Mouse (Mus musculus) myocyte (in vitro differentiated cells): ENCODE data around the gene Slc38a3. TPM values are rescaled to one million over a fixed set of nuclear protein-coding genes. Genes with fewer than 3 reads are reported as not detected.

Source experiments
- H3K27me3 ChIP-seq: one replicate; pipeline ENCODE4 v1.6.1; 2011; ENCODE audit not compliant: control insufficient read depth, insufficient read depth, insufficient read length
- H3K36me3 ChIP-seq: one replicate; pipeline ENCODE4 v1.6.1; 2011; ENCODE audit not compliant: control insufficient read depth, insufficient read depth
- H3K4me2 ChIP-seq: one replicate; pipeline ENCODE4 v1.6.1; 2011; ENCODE audit warnings: low read depth, control low read depth
- H3K4me3 ChIP-seq: one replicate; pipeline ENCODE4 v1.5.1; 2011; ENCODE audit warnings: mild to moderate bottlenecking, control low read depth, moderate library complexity
- H3K79me2 ChIP-seq: one replicate; pipeline ENCODE4 v1.6.1; 2011; ENCODE audit not compliant: control insufficient read depth, insufficient read depth
- H3ac ChIP-seq: one replicate; pipeline ENCODE4 v1.6.1; 2011; ENCODE audit not compliant: control insufficient read depth, insufficient read length
- CEBPB ChIP-seq: IDR thresholded peaks from 2 replicates; pipeline ENCODE4 v1.6.1; 2011; ENCODE audit warnings: mild to moderate bottlenecking, moderate library complexity; ENCODE audit not compliant: poor library complexity, insufficient read depth, severe bottlenecking
- E2F4 ChIP-seq: IDR thresholded peaks from one replicate; pipeline ENCODE4 v1.6.1; 2011; ENCODE audit warnings: mild to moderate bottlenecking, control low read depth, moderate library complexity; ENCODE audit not compliant: insufficient read depth
- MAX ChIP-seq: IDR thresholded peaks from one replicate; pipeline ENCODE4 v1.6.1; 2011; ENCODE audit warnings: low read depth, mild to moderate bottlenecking, control low read depth
- MYOD1 ChIP-seq, 3 experiments: IDR thresholded peaks; one replicate each; pipeline ENCODE4 v1.6.1; 2011; ENCODE audit warnings: control low read depth in 2 of 3, low read depth in 2 of 3, mild to moderate bottlenecking in 2 of 3, moderate library complexity in 1 of 3; ENCODE audit not compliant: insufficient read length in 2 of 3, control insufficient read depth in 1 of 3
- MYOG ChIP-seq, 3 experiments: IDR thresholded peaks; one replicate each; pipeline ENCODE4 v1.6.1; 2011; ENCODE audit warnings: control low read depth in 2 of 3, low read depth in 2 of 3, mild to moderate bottlenecking in 2 of 3; ENCODE audit not compliant: insufficient read length in 2 of 3, control insufficient read depth in 1 of 3, insufficient read depth in 1 of 3
- POLR2A ChIP-seq: IDR thresholded peaks from one replicate; pipeline ENCODE4 v1.6.1; 2011; ENCODE audit warnings: low read depth, mild to moderate bottlenecking, control low read depth, moderate library complexity; ENCODE audit not compliant: insufficient read length
- POLR2AphosphoS2 ChIP-seq: IDR thresholded peaks from one replicate; pipeline ENCODE4 v1.6.1; 2011; ENCODE audit warnings: low read depth, control low read depth; ENCODE audit not compliant: insufficient read length
- REST ChIP-seq: IDR thresholded peaks from one replicate; pipeline ENCODE4 v1.6.1; 2011; ENCODE audit warnings: mild to moderate bottlenecking, control low read depth, moderate library complexity; ENCODE audit not compliant: insufficient read depth, insufficient read length
- SRF ChIP-seq: IDR thresholded peaks from one replicate; pipeline ENCODE4 v1.6.1; 2011; ENCODE audit warnings: low read depth; ENCODE audit not compliant: control insufficient read depth, insufficient read length
- TCF12 ChIP-seq: IDR thresholded peaks from one replicate; pipeline ENCODE4 v1.6.1; 2011; ENCODE audit warnings: mild to moderate bottlenecking, control low read depth; ENCODE audit not compliant: poor library complexity, insufficient read depth, severe bottlenecking
- TCF3 ChIP-seq: IDR thresholded peaks from one replicate; pipeline ENCODE4 v1.6.1; 2011; ENCODE audit warnings: low read depth, control low read depth; ENCODE audit not compliant: insufficient read length
- USF1 ChIP-seq: IDR thresholded peaks from one replicate; pipeline ENCODE4 v1.6.1; 2011; ENCODE audit warnings: low read depth, mild to moderate bottlenecking, control low read depth, moderate library complexity
- polyA plus RNA-seq: library from polyadenylated mRNA; unstranded; fragments of >200 nt; fragmentation: generic; extraction: Trizol; gene quantifications from one replicate; pipeline ENCODE4 v1.2.1, GENCODE M21; 2012; ENCODE audit warnings: missing spikeins

The Slc38a3 gene
- polyA plus RNA-seq, 1 experiment = 0.06 TPM

DNA sequence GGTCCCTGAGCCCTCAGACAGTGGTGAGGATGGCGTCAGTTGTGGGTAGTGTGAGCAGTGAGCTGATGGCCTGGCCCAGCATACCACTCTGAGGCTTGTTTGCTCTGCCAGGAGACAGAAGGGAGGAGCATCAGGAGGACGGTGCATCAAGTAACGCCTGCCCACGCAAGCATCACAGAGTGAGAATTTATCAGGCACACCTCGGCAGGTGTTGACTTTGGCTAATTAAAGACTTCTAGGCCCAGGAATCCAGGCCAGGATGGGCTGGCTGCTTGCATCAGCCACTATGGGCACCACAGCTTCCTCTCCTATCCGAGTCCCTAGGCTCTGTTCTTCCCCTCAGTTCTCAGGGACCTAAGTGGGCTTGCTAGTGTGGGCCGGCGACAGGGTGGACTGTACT, 7.0 kb downstream of the Slc38a3 start:
- TF ChIP-seq MYOD1 (IDR thresholded peaks at IDR 0.05; ENCODE audit: control insufficient read depth in 1 of 3, insufficient read length in 2 of 3, low read depth in 2 of 3) (no peak), CEBPB (no peak), USF1 (no peak), MAX (no peak), TCF3 (no peak), TCF12 (no peak)
- Histone ChIP-seq H3K79me2 (no peaks in the 10 kb centered on the region), H3K36me3 (no peaks in the 10 kb centered on the region), H3K27me3 (peaks cover 85% of the 10 kb centered on the region), H3K4me3 (no peak overlapping the region), H3ac (no peak overlapping the region), H3K4me2 (no peak overlapping the region)

DNA sequence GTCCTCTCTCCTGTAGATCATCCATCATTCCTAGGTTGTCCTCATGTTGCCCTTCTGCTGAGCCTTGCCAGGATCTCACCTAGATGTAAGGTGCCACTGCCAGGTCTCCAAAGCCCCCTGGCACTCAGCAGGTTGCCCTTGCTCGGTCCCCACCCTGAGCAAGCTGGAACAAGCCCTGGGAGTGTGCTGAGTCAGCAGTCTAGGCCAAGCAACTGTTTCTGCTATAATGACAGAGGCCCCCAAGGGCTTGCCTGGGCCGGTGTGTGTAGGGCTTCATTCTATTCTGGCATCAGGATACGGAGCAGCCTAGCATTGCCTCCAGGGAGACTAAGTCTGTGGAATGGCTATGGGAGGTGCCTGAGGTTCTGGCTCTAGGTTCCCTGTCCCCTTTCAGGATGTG, 8.6 kb downstream of the Slc38a3 start:
- Histone ChIP-seq H3ac (no peak overlapping the region), H3K4me3 (no peak overlapping the region), H3K27me3 (peaks cover 81% of the 10 kb centered on the region), H3K36me3 (no peaks in the 10 kb centered on the region), H3K4me2 (no peak overlapping the region), H3K79me2 (no peaks in the 10 kb centered on the region)
- TF ChIP-seq MAX (no peak), CEBPB (no peak), MYOG (IDR thresholded peaks at IDR 0.05; ENCODE audit: control insufficient read depth in 1 of 3, insufficient read depth in 1 of 3, insufficient read length in 2 of 3, low read depth in 2 of 3) (no peak), SRF (no peak), TCF12 (no peak), MYOD1 (IDR thresholded peaks at IDR 0.05; ENCODE audit: control insufficient read depth in 1 of 3, insufficient read length in 2 of 3, low read depth in 2 of 3) (no peak), E2F4 (no peak), TCF3 (no peak), POLR2AphosphoS2 (no peak), POLR2A (no peak), USF1 (no peak), REST (no peak)

DNA sequence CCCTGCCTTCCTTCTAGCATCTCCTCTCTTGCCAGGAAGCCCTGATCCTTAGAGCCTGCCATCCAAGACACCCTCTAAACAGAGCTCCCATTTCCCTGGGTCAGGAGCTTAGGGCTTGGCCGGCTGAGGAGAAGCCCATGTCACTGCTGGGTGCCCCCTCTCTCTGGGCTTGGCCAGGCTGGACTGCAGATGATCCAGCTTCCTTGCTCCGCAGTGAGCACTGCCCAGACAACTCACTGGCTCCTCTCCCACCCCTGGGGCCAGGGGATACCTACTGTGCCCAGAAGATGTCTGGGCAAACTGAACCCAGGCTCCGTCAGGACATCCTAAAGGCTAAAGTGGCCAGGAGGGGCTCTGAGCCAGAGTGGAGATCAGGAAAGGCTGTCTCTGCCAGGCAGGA, 9.4 kb downstream of the Slc38a3 start:
- TF ChIP-seq MYOD1 (IDR thresholded peaks at IDR 0.05; ENCODE audit: control insufficient read depth in 1 of 3, insufficient read length in 2 of 3, low read depth in 2 of 3) (no peak), SRF (no peak), TCF3 (no peak), MAX (no peak), REST (no peak), POLR2AphosphoS2 (no peak), MYOG (IDR thresholded peaks at IDR 0.05; ENCODE audit: control insufficient read depth in 1 of 3, insufficient read depth in 1 of 3, insufficient read length in 2 of 3, low read depth in 2 of 3) (no peak), USF1 (no peak), TCF12 (no peak), E2F4 (no peak)
- Histone ChIP-seq H3ac (no peak overlapping the region), H3K27me3 (peaks cover 81% of the 10 kb centered on the region)

DNA sequence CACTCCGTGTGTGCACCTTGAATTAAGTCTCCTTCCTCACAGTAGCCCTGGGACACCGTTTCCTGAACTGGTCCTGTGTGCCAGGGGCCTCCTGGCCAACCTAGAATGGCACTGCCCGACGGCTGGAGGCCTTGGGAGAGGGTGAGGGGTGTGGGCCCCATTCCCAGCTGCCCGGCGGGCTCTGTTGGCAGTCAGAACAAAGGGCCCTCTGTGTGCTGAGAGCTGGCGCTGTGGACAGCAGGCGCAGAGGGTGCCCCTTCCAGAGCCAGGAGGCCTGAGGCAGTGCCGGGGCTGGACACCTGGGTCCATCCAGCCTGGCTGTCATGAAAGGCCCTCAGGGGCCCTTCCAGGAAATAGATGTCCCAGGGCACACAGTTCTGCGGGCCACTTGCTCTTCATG, 9.8 kb downstream of the Slc38a3 start:
- TF ChIP-seq POLR2A (no peak), TCF3 (no peak), MYOG (IDR thresholded peaks at IDR 0.05; ENCODE audit: control insufficient read depth in 1 of 3, insufficient read depth in 1 of 3, insufficient read length in 2 of 3, low read depth in 2 of 3) (peak in 1 of 3 experiments; percentile 37)
- no peaks in the 10 kb centered on the region for H3K79me2 ChIP-seq
- peaks cover 79% of the 10 kb centered on the region for H3K27me3 ChIP-seq
- no peaks in the 10 kb centered on the region for H3K36me3 ChIP-seq
- no peak overlapping the region for H3ac ChIP-seq
- no peak overlapping the region for H3K4me2 ChIP-seq
- H3K4me3 ChIP-seq = no peak overlapping the region

More for the DNA sequence above, 9.4 kb downstream of the Slc38a3 start:
- no peak overlapping the region for H3K4me2 ChIP-seq
- H3K79me2 ChIP-seq = no peaks in the 10 kb centered on the region
- no peak overlapping the region for H3K4me3 ChIP-seq
- H3K36me3 ChIP-seq = no peaks in the 10 kb centered on the region

DNA sequence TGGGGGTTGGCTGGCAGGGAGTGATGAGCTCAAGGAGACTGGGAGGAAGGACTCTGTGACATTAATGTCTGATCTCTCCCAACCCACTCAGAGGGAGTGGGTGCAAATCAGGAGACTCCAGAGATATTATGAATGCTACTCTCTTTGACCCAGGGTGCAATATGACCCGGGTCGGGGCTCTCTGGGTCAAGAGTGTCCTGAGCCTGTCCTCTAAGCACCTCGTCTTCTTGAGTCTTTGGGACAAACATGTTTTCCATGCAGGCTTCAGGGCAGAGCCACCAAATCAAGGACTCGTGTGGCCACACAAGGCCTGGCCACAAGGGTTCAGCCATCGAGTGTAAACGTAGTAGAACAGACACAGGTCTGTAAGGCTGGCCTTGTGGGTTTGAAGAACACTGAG, 11.2 kb downstream of the Slc38a3 start:
- H3K4me2 ChIP-seq = no peak overlapping the region
- no peaks in the 10 kb centered on the region for H3K79me2 ChIP-seq
- H3K4me3 ChIP-seq = no peak overlapping the region
- no peak overlapping the region for H3ac ChIP-seq
- peaks cover 69% of the 10 kb centered on the region for H3K27me3 ChIP-seq
- H3K36me3 ChIP-seq = no peaks in the 10 kb centered on the region
- no peak for TF ChIP-seq USF1
- TF ChIP-seq E2F4 = no peak
- no peak for TF ChIP-seq MYOD1 (IDR thresholded peaks at IDR 0.05; ENCODE audit: control insufficient read depth in 1 of 3, insufficient read length in 2 of 3, low read depth in 2 of 3)
- TF ChIP-seq MYOG (IDR thresholded peaks at IDR 0.05; ENCODE audit: control insufficient read depth in 1 of 3, insufficient read depth in 1 of 3, insufficient read length in 2 of 3, low read depth in 2 of 3) = no peak
- TF ChIP-seq TCF12 = no peak
- no peak for TF ChIP-seq MAX
- no peak for TF ChIP-seq CEBPB
- TF ChIP-seq REST = no peak
- no peak for TF ChIP-seq POLR2A
- TF ChIP-seq SRF = no peak
- no peak for TF ChIP-seq TCF3
